Mouse (Mus musculus): Measurements from ENCODE around the gene Tmem135.
A peak's percentile ranks its signal among the peaks of the same experiment; 100 is the strongest.

The Tmem135 gene

GRCm38 (mm10) chr7:89388981-89389380, 15.0 kb downstream of the Tmem135 start:
- DNase-seq (ENCODE audit: low read depth, low spot score) = no peak

GRCm38 (mm10) chr7:89382892-89383291, 21.1 kb downstream of the Tmem135 start:
- no peak for DNase-seq (ENCODE audit: low read depth, low spot score)

- DNase-seq (ENCODE audit: low read depth, low spot score) = no peak
Observed at GRCm38 (mm10) chr7:89380935-89381705, 22.9 kb downstream of the Tmem135 start.

- no peak for DNase-seq (ENCODE audit: low read depth, low spot score)
Observed at GRCm38 (mm10) chr7:89371623-89372295, 32.3 kb downstream of the Tmem135 start.

GRCm38 (mm10) chr7:89370917-89371316, 33.1 kb downstream of the Tmem135 start:
- DNase-seq (ENCODE audit: low read depth, low spot score) = no peak

GRCm38 (mm10) chr7:89370086-89370485, 33.9 kb downstream of the Tmem135 start:
- DNase-seq (ENCODE audit: low read depth, low spot score) = no peak

GRCm38 (mm10) chr7:89367643-89368042, 36.4 kb downstream of the Tmem135 start:
- no peak for DNase-seq (ENCODE audit: low read depth, low spot score)

- DNase-seq (ENCODE audit: low read depth, low spot score) = no peak
Observed at GRCm38 (mm10) chr7:89365135-89365880, 38.7 kb downstream of the Tmem135 start.

GRCm38 (mm10) chr7:89363975-89364374, 40.0 kb downstream of the Tmem135 start:
- DNase-seq (ENCODE audit: low read depth, low spot score) = no peak

- DNase-seq (ENCODE audit: low read depth, low spot score) = no peak
Observed at GRCm38 (mm10) chr7:89356307-89356706, 47.7 kb downstream of the Tmem135 start.

- no peak for DNase-seq (ENCODE audit: low read depth, low spot score)
Observed at GRCm38 (mm10) chr7:89355519-89356255, 48.3 kb downstream of the Tmem135 start.

- DNase-seq (ENCODE audit: low read depth, low spot score) = no peak
Observed at GRCm38 (mm10) chr7:89342021-89342420, 62.0 kb downstream of the Tmem135 start.

- no peak for DNase-seq (ENCODE audit: low read depth, low spot score)
Observed at GRCm38 (mm10) chr7:89339808-89340207, 64.2 kb downstream of the Tmem135 start.

- no peak for DNase-seq (ENCODE audit: low read depth, low spot score)
Observed at GRCm38 (mm10) chr7:89339142-89339435, 64.9 kb downstream of the Tmem135 start.

- peak; percentile 58 for DNase-seq (ENCODE audit: low read depth, low spot score)
Observed at GRCm38 (mm10) chr7:89338350-89339141, 65.5 kb downstream of the Tmem135 start.

- DNase-seq (ENCODE audit: low read depth, low spot score) = no peak
Observed at GRCm38 (mm10) chr7:89337711-89338349, 66.2 kb downstream of the Tmem135 start.

- DNase-seq (ENCODE audit: low read depth, low spot score) = no peak
Observed at GRCm38 (mm10) chr7:89336434-89336833, 67.6 kb downstream of the Tmem135 start.

- no peak for DNase-seq (ENCODE audit: low read depth, low spot score)
Observed at GRCm38 (mm10) chr7:89335316-89335715, 68.7 kb downstream of the Tmem135 start.

GRCm38 (mm10) chr7:89329896-89330295, 74.1 kb downstream of the Tmem135 start:
- DNase-seq (ENCODE audit: low read depth, low spot score) = no peak

GRCm38 (mm10) chr7:89327731-89328130, 76.3 kb downstream of the Tmem135 start:
- no peak for DNase-seq (ENCODE audit: low read depth, low spot score)

GRCm38 (mm10) chr7:89326761-89327160, 77.3 kb downstream of the Tmem135 start:
- no peak for DNase-seq (ENCODE audit: low read depth, low spot score)
